Comparison of ENCODE assay signal across 13 mouse cellular contexts in the genomic region with DNA sequence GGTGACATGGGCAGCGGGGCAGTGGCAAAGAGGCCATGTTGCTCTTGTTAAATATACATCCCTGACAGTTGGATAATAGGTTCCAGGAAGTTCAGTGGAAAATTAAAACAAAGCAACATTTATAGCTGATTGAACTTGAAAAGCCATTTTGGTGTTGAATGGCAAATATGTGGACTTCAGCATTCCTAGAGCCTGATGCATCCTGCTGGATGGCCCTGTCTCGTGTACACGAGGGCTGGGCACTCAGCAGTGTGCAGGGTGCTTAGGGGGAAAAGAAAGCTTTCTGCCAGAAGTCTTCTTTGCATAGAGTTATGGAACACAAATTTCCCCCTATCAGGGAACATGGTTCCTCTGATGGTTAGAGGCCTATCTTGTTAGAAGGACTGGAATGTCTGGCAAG.
DNase-seq lines count a peak whose midpoint lies in the region; ATAC-seq lines count a peak whose summit lies in the region.
"Had no signal": no experiment of that assay in that cellular context is flagged by ENCODE, and none has a peak within 500 bp of the region (broad histone marks: within the 10 kb centered on the region; RNA-seq: fewer than 3 reads in every experiment).

No protein-coding gene starts in this region.

- H3K4me1 ChIP-seq in kidney, embryonic 16.5 days (ENCODE audit: insufficient read depth, low read length) = peaks cover 13% of the 10 kb centered on the region
- H3K4me1 ChIP-seq in embryonic facial prominence, embryonic 14.5 days (ENCODE audit: control insufficient read depth, insufficient read depth, low read length) = peaks cover 7% of the 10 kb centered on the region; the same call in 1 of the 2 replicates
- peaks cover 14% of the 10 kb centered on the region for H3K4me1 ChIP-seq in intestine, embryonic 14.5 days (replicated peaks; ENCODE audit: control insufficient read depth, insufficient read depth, low read length)

- H3K4me3 ChIP-seq in kidney, embryonic 16.5 days (ENCODE audit: low read length) = no peak overlapping the region
- H3K4me3 ChIP-seq in embryonic facial prominence, embryonic 14.5 days (ENCODE audit: low read depth, low read length) = no peak overlapping the region
- H3K4me3 ChIP-seq in intestine, embryonic 14.5 days (ENCODE audit: low read depth, low read length) = no peak overlapping the region
- H3K4me3 ChIP-seq: forebrain, embryonic 13.5 days had no signal

- no peak overlapping the region for H3K9ac ChIP-seq in kidney, embryonic 16.5 days (replicated peaks; ENCODE audit: low read length)
- no peak overlapping the region for H3K9ac ChIP-seq in embryonic facial prominence, embryonic 14.5 days (ENCODE audit: low read depth, low read length)
- H3K9ac ChIP-seq in intestine, embryonic 14.5 days (ENCODE audit: low read length) = no peak overlapping the region
- H3K9ac ChIP-seq: forebrain, embryonic 13.5 days; liver, postnatal 0 days had no signal

- H3K27me3 ChIP-seq in kidney, embryonic 16.5 days (ENCODE audit: insufficient read depth, low read length) = no peaks in the 10 kb centered on the region
- H3K27me3 ChIP-seq in embryonic facial prominence, embryonic 14.5 days (replicated peaks; ENCODE audit: control insufficient read depth, insufficient read depth, low read length) = no peaks in the 10 kb centered on the region
- no peaks in the 10 kb centered on the region for H3K27me3 ChIP-seq in intestine, embryonic 14.5 days (replicated peaks; ENCODE audit: control insufficient read depth, insufficient read depth, low read length)
- H3K27me3 ChIP-seq: CH12.LX; forebrain, embryonic 13.5 days had no signal

- H3K36me3 ChIP-seq in kidney, embryonic 16.5 days (ENCODE audit: insufficient read depth, low read length) = no peaks in the 10 kb centered on the region
- H3K36me3 ChIP-seq in embryonic facial prominence, embryonic 14.5 days (ENCODE audit: control insufficient read depth, insufficient read depth, low read length) = no peaks in the 10 kb centered on the region
- no peaks in the 10 kb centered on the region for H3K36me3 ChIP-seq in intestine, embryonic 14.5 days (ENCODE audit: control insufficient read depth, insufficient read depth, low read length)

- no peak for ATAC-seq in kidney, embryonic 16.5 days (ENCODE audit: low FRiP score, low TSS enrichment)
- peak; percentile 82; the same call in 1 of the 2 replicates for ATAC-seq in embryonic facial prominence, embryonic 14.5 days (ENCODE audit: low read depth)
- no peak for ATAC-seq in intestine, embryonic 14.5 days (replicated peaks; ENCODE audit: low FRiP score, low TSS enrichment, low read depth)
- ATAC-seq: forebrain, embryonic 13.5 days; liver, postnatal 0 days had no signal

- peak overlapping the region; percentile 56; the same call in 1 of the 2 replicates for H3K27ac ChIP-seq in kidney, embryonic 16.5 days (ENCODE audit: low read length)
- H3K27ac ChIP-seq in embryonic facial prominence, embryonic 14.5 days (replicated peaks; ENCODE audit: low read depth, low read length) = peak overlapping the region; percentile 17; the same call in 1 of the 2 replicates
- H3K27ac ChIP-seq in intestine, embryonic 14.5 days (ENCODE audit: low read depth) = peak overlapping the region; percentile 22; the same call in 1 of the 2 replicates
- H3K27ac ChIP-seq: forebrain, embryonic 13.5 days had no signal

- H3K4me2 ChIP-seq in kidney, embryonic 16.5 days (replicated peaks; ENCODE audit: low read depth, low read length) = no peak overlapping the region
- no peak overlapping the region for H3K4me2 ChIP-seq in embryonic facial prominence, embryonic 14.5 days (ENCODE audit: low read depth, low read length)
- H3K4me2 ChIP-seq in intestine, embryonic 14.5 days (ENCODE audit: low read length) = no peak overlapping the region
- H3K4me2 ChIP-seq: forebrain, embryonic 13.5 days had no signal

- 17% methylated on average over 3 of the region's 3 CpGs for WGBS in kidney, embryonic 16.5 days
- 28% methylated on average over 3 of the region's 3 CpGs for WGBS in embryonic facial prominence, embryonic 14.5 days
- 30% methylated on average over 3 of the region's 3 CpGs for WGBS in intestine, embryonic 14.5 days

- no peaks in the 10 kb centered on the region for H3K9me3 ChIP-seq in kidney, embryonic 16.5 days (ENCODE audit: low read length)
- H3K9me3 ChIP-seq in embryonic facial prominence, embryonic 14.5 days (ENCODE audit: control insufficient read depth, low read length) = no peaks in the 10 kb centered on the region
- H3K9me3 ChIP-seq in intestine, embryonic 14.5 days (ENCODE audit: control insufficient read depth, low read length) = no peaks in the 10 kb centered on the region
- H3K9me3 ChIP-seq: forebrain, embryonic 13.5 days had no signal

- no peak for DNase-seq in kidney, postnatal 36 days
- peak; percentile 86 for DNase-seq in NIH3T3 (ENCODE audit: low read depth)
- DNase-seq in embryonic facial prominence, embryonic 14.5 days (ENCODE audit: low spot score) = peak; percentile 65
- no peak for DNase-seq in intestine, embryonic 14.5 days (ENCODE audit: low spot score)
- DNase-seq in right cerebral cortex, postnatal 36 days (ENCODE audit: low spot score in 2 of 2) = no peak
- DNase-seq in adipocyte (ENCODE audit: low spot score) = no peak
- no peak for DNase-seq in right cerebral cortex, adult 18-20 months
- DNase-seq: cerebellum, adult 2 months; gastrocnemius, postnatal 14 days; liver, postnatal 0 days had no signal

Comparison
In these comparisons a context has a peak if more than half of its experiments do, and no peak if none do; other contexts are left out.
1. DNase-seq: peak in NIH3T3 (single experiment) and embryonic facial prominence, embryonic 14.5 days (single experiment); none in kidney, postnatal 36 days (0 of 2), intestine, embryonic 14.5 days (single experiment), right cerebral cortex, postnatal 36 days (0 of 2), adipocyte (single experiment) and right cerebral cortex, adult 18-20 months (single experiment).
2. Peak in every context shown above with its lines, with median percentiles within 50 percentile points of each other: H3K27ac ChIP-seq.